13 mouse cellular contexts compared by ENCODE assay signal in the genomic region with DNA sequence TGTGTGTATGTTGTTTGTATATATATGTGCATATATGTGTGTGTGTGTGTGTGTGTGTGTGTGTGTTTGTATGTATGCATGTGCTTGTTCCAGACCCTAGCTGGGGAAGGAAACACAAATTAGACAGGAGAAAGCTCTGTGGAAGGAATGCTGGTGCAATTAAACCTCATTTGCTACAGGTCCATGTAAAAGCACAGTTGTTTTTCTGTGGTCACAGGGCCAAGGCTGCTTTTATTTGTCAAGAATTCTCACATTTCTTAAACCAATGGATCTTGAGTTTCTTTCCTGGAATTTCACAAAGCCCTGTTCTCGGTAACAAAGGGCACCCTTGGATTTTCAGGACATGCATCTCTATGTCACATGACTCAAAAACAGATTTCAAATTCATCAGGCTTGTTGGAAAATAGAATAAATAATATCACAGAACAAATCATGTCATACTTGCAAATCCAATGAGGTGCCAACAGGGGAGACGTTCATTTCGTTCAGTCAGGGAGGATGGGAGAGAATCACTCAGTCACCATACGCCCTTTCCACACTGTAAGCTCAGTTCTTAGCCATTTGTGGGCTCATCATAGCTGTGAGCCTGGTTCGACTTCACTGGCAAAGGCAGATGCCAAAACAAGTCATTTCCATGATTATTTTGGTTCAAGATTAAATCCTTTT.
A peak's percentile ranks its signal among the peaks of the same experiment; 100 is the strongest.
DNase-seq lines count a peak whose midpoint lies in the region; ATAC-seq lines count a peak whose summit lies in the region.
"Had no signal": no experiment of that assay in that cellular context is flagged by ENCODE, and none has a peak within 500 bp of the region (broad histone marks: within the 10 kb centered on the region; RNA-seq: fewer than 3 reads in every experiment).

No protein-coding gene starts in this region.

- H3K4me1 ChIP-seq in embryonic facial prominence, embryonic 11.5 days (ENCODE audit: control insufficient read depth, insufficient read depth, low read length) = peaks cover 8% of the 10 kb centered on the region
- peaks cover 13% of the 10 kb centered on the region; the same call in 1 of the 2 replicates for H3K4me1 ChIP-seq in embryonic facial prominence, embryonic 15.5 days
- peaks cover 36% of the 10 kb centered on the region for H3K4me1 ChIP-seq in hindbrain, embryonic 12.5 days
- H3K4me1 ChIP-seq in midbrain, embryonic 12.5 days = peaks cover 40% of the 10 kb centered on the region
- H3K4me1 ChIP-seq: liver, embryonic 12.5 days had no signal

- H3K4me3 ChIP-seq in embryonic facial prominence, embryonic 11.5 days (ENCODE audit: low read depth, low read length) = no peak overlapping the region
- H3K4me3 ChIP-seq in embryonic facial prominence, embryonic 15.5 days (replicated peaks) = no peak overlapping the region
- no peak overlapping the region for H3K4me3 ChIP-seq in hindbrain, embryonic 12.5 days
- no peak overlapping the region for H3K4me3 ChIP-seq in midbrain, embryonic 12.5 days
- H3K4me3 ChIP-seq: heart, embryonic 13.5 days; liver, embryonic 12.5 days had no signal

- ATAC-seq in embryonic facial prominence, embryonic 11.5 days (replicated peaks; ENCODE audit: insufficient number of reproducible peaks, low FRiP score, low TSS enrichment, low read depth) = no peak
- ATAC-seq in embryonic facial prominence, embryonic 15.5 days (ENCODE audit: insufficient number of reproducible peaks, low FRiP score, low TSS enrichment, low read depth) = no peak
- ATAC-seq in hindbrain, embryonic 12.5 days (ENCODE audit: low FRiP score) = no peak
- no peak for ATAC-seq in midbrain, embryonic 12.5 days (ENCODE audit: low FRiP score, low read depth)
- ATAC-seq: liver, embryonic 12.5 days; lung, postnatal 0 days had no signal

- no peaks in the 10 kb centered on the region for H3K36me3 ChIP-seq in embryonic facial prominence, embryonic 11.5 days (replicated peaks; ENCODE audit: control insufficient read depth, insufficient read depth, low read depth, low read length)
- H3K36me3 ChIP-seq in embryonic facial prominence, embryonic 15.5 days = no peaks in the 10 kb centered on the region
- H3K36me3 ChIP-seq in hindbrain, embryonic 12.5 days = no peaks in the 10 kb centered on the region
- H3K36me3 ChIP-seq in midbrain, embryonic 12.5 days = no peaks in the 10 kb centered on the region
- H3K36me3 ChIP-seq: heart, embryonic 13.5 days; liver, embryonic 12.5 days had no signal

- H3K27me3 ChIP-seq in embryonic facial prominence, embryonic 11.5 days (ENCODE audit: control insufficient read depth, insufficient read depth, low read length) = no peaks in the 10 kb centered on the region
- no peaks in the 10 kb centered on the region for H3K27me3 ChIP-seq in embryonic facial prominence, embryonic 15.5 days
- no peaks in the 10 kb centered on the region for H3K27me3 ChIP-seq in hindbrain, embryonic 12.5 days
- no peaks in the 10 kb centered on the region for H3K27me3 ChIP-seq in midbrain, embryonic 12.5 days
- H3K27me3 ChIP-seq: CH12.LX; heart, embryonic 13.5 days; liver, embryonic 12.5 days had no signal

- H3K4me2 ChIP-seq in embryonic facial prominence, embryonic 11.5 days (ENCODE audit: low read depth, low read length) = no peak overlapping the region
- no peak overlapping the region for H3K4me2 ChIP-seq in embryonic facial prominence, embryonic 15.5 days (replicated peaks)
- H3K4me2 ChIP-seq in hindbrain, embryonic 12.5 days (replicated peaks) = no peak overlapping the region
- no peak overlapping the region for H3K4me2 ChIP-seq in midbrain, embryonic 12.5 days (replicated peaks)
- H3K4me2 ChIP-seq: heart, embryonic 13.5 days; liver, embryonic 12.5 days had no signal

- DNase-seq in embryonic facial prominence, embryonic 11.5 days (ENCODE audit: low spot score) = peak; percentile 41
- DNase-seq in right cerebral cortex, postnatal 25 days = no peak
- DNase-seq in lung, postnatal 14 days = no peak
- DNase-seq in spleen, postnatal 36 days (ENCODE audit: low spot score in 2 of 2) = no peak
- DNase-seq: cerebellum, adult 9-11 months; gastrocnemius, postnatal 14 days had no signal

- H3K9me3 ChIP-seq in embryonic facial prominence, embryonic 11.5 days (replicated peaks; ENCODE audit: control insufficient read depth, low read length) = no peaks in the 10 kb centered on the region
- H3K9me3 ChIP-seq in embryonic facial prominence, embryonic 15.5 days (replicated peaks) = no peaks in the 10 kb centered on the region
- H3K9me3 ChIP-seq in hindbrain, embryonic 12.5 days (replicated peaks) = no peaks in the 10 kb centered on the region
- no peaks in the 10 kb centered on the region for H3K9me3 ChIP-seq in midbrain, embryonic 12.5 days
- H3K9me3 ChIP-seq: heart, embryonic 13.5 days; liver, embryonic 12.5 days had no signal

- H3K27ac ChIP-seq in embryonic facial prominence, embryonic 11.5 days (replicated peaks; ENCODE audit: low read depth, low read length) = peak overlapping the region; percentile 66
- peak overlapping the region; percentile 31; the same call in 1 of the 2 replicates for H3K27ac ChIP-seq in embryonic facial prominence, embryonic 15.5 days (replicated peaks)
- peak overlapping the region; percentile 96 for H3K27ac ChIP-seq in hindbrain, embryonic 12.5 days
- peak overlapping the region; percentile 97 for H3K27ac ChIP-seq in midbrain, embryonic 12.5 days (replicated peaks)
- H3K27ac ChIP-seq: heart, embryonic 13.5 days; liver, embryonic 12.5 days had no signal

- H3K9ac ChIP-seq in embryonic facial prominence, embryonic 11.5 days (replicated peaks; ENCODE audit: low read length) = no peak overlapping the region
- no peak overlapping the region for H3K9ac ChIP-seq in embryonic facial prominence, embryonic 15.5 days
- no peak overlapping the region for H3K9ac ChIP-seq in hindbrain, embryonic 12.5 days
- no peak overlapping the region for H3K9ac ChIP-seq in midbrain, embryonic 12.5 days (replicated peaks)
- H3K9ac ChIP-seq: heart, embryonic 13.5 days; liver, embryonic 12.5 days had no signal

- WGBS in embryonic facial prominence, embryonic 11.5 days = 38% methylated on average over 5 of the region's 5 CpGs
- WGBS in embryonic facial prominence, embryonic 15.5 days = 34% methylated on average over 5 of the region's 5 CpGs
- 23% methylated on average over 5 of the region's 5 CpGs for WGBS in hindbrain, embryonic 12.5 days
- 19% methylated on average over 5 of the region's 5 CpGs for WGBS in midbrain, embryonic 12.5 days

Comparison
In these comparisons a context has a peak if more than half of its experiments do, and no peak if none do; other contexts are left out.
1. H3K27ac ChIP-seq: peak in every context shown above with its lines; median percentile 97 in midbrain, embryonic 12.5 days; 96 in hindbrain, embryonic 12.5 days; 66 in embryonic facial prominence, embryonic 11.5 days; 31 in embryonic facial prominence, embryonic 15.5 days.